Mouse (Mus musculus): ENCODE measurements around the gene Rbfox1. TPM values are rescaled to one million over a fixed set of nuclear protein-coding genes. Genes with fewer than 3 reads are reported as not detected.

Gene Rbfox1
- polyA plus RNA-seq, 1 experiment, result not detected

DNA sequence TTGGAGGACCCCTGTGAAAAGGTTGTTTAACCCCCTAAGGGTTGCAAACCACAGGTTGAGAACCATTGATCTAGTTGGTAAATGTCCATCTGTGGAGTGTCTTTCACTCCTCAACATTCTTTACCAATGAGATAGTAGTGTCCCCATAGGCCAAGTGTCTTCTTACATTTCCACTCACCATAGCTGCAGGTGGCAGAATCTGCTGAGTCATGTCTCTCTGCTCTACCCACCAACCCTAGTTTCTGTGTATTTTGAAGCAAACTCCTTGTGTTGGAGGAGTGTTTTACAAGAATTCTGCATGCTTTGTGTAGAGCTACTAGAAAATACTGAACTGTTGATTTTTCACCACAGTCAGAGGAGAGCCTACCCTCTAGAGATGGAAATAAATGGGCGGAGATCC lies 1191.2 kb downstream of the Rbfox1 start:
- TF ChIP-seq EP300 (IDR thresholded peaks at IDR 0.05; ENCODE audit: insufficient read depth, low read depth, low read length) (no peak), POLR2A (IDR thresholded peaks at IDR 0.05; ENCODE audit: insufficient read depth, low read length) (no peak), CTCF (IDR thresholded peaks at IDR 0.05; ENCODE audit: low read depth, low read length) (no peak)

GRCm38 (mm10) chr16:7076707-7077106 lies 1191.6 kb downstream of the Rbfox1 start:
- no peaks in the 10 kb centered on the region for H3K36me3 ChIP-seq (ENCODE audit: control insufficient read depth, insufficient read depth, low read length, poor library complexity, severe bottlenecking)
- H3K9ac ChIP-seq (ENCODE audit: low read depth, poor library complexity, severe bottlenecking), result no peak overlapping the region
- no peaks in the 10 kb centered on the region for H3K27me3 ChIP-seq (ENCODE audit: control insufficient read depth, insufficient read depth, low read length, poor library complexity, severe bottlenecking)
- peak overlapping the region; percentile 9; the same call in 1 of the 2 replicates for H3K27ac ChIP-seq (ENCODE audit: insufficient read depth, low read length)
- H3K4me1 ChIP-seq (ENCODE audit: control insufficient read depth, insufficient read depth, low read length), result peaks cover 7% of the 10 kb centered on the region
- no peaks in the 10 kb centered on the region for H3K9me3 ChIP-seq (replicated peaks; ENCODE audit: control insufficient read depth, insufficient read depth, low read length, poor library complexity, severe bottlenecking)
- TF ChIP-seq EP300 (IDR thresholded peaks at IDR 0.05; ENCODE audit: insufficient read depth, low read depth, low read length), result no peak
- TF ChIP-seq POLR2A (IDR thresholded peaks at IDR 0.05; ENCODE audit: insufficient read depth, low read length), result no peak
- no peak for TF ChIP-seq CTCF (IDR thresholded peaks at IDR 0.05; ENCODE audit: low read depth, low read length)
- H3K4me3 ChIP-seq (ENCODE audit: low read depth, low read length), result no peak overlapping the region

More for the DNA sequence above, 1191.2 kb downstream of the Rbfox1 start:
- Histone ChIP-seq H3K27ac (ENCODE audit: insufficient read depth, low read length) (peak overlapping the region; percentile 9), H3K4me3 (ENCODE audit: low read depth, low read length) (no peak overlapping the region), H3K36me3 (ENCODE audit: control insufficient read depth, insufficient read depth, low read length, poor library complexity, severe bottlenecking) (no peaks in the 10 kb centered on the region), H3K4me1 (ENCODE audit: control insufficient read depth, insufficient read depth, low read length) (peaks cover 7% of the 10 kb centered on the region), H3K9me3 (replicated peaks; ENCODE audit: control insufficient read depth, insufficient read depth, low read length, poor library complexity, severe bottlenecking) (no peaks in the 10 kb centered on the region), H3K9ac (ENCODE audit: low read depth, poor library complexity, severe bottlenecking) (no peak overlapping the region), H3K27me3 (ENCODE audit: control insufficient read depth, insufficient read depth, low read length, poor library complexity, severe bottlenecking) (no peaks in the 10 kb centered on the region)

DNA sequence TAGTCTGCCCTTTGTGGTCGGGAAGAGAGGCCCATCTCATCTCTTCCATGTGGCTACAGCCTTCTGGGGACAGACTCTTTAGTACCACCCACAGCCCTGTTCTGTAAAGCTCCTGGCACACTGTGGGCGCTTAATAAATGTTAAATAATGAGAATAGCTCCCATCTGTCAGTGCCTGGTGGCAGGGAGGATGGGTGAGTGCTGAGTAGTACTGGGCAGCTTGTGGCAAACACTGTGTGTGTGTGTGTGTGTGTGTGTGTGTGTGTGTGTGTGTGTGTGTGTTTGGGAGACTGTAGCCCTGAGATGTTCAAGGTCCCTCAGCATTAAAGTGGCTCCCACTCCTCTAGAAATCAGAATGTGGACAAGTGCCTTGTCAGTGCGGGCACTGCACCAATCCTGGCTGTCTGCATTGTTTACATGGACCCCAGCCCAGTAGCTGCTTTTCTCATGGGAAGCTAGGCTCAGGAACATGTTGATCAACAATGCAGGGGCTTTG lies 1196.0 kb downstream of the Rbfox1 start:
- Histone ChIP-seq H3K9me3 (replicated peaks; ENCODE audit: control insufficient read depth, insufficient read depth, low read length, poor library complexity, severe bottlenecking) (no peaks in the 10 kb centered on the region), H3K4me1 (ENCODE audit: control insufficient read depth, insufficient read depth, low read length) (no peaks in the 10 kb centered on the region), H3K27ac (ENCODE audit: insufficient read depth, low read length) (no peak overlapping the region), H3K4me3 (ENCODE audit: low read depth, low read length) (no peak overlapping the region), H3K27me3 (ENCODE audit: control insufficient read depth, insufficient read depth, low read length, poor library complexity, severe bottlenecking) (no peaks in the 10 kb centered on the region), H3K9ac (ENCODE audit: low read depth, poor library complexity, severe bottlenecking) (no peak overlapping the region), H3K36me3 (ENCODE audit: control insufficient read depth, insufficient read depth, low read length, poor library complexity, severe bottlenecking) (no peaks in the 10 kb centered on the region)
- TF ChIP-seq POLR2A (IDR thresholded peaks at IDR 0.05; ENCODE audit: insufficient read depth, low read length) (no peak), EP300 (IDR thresholded peaks at IDR 0.05; ENCODE audit: insufficient read depth, low read depth, low read length) (no peak), CTCF (IDR thresholded peaks at IDR 0.05; ENCODE audit: low read depth, low read length) (no peak)

- no peak overlapping the region for H3K27ac ChIP-seq (ENCODE audit: insufficient read depth, low read length)
- TF ChIP-seq POLR2A (IDR thresholded peaks at IDR 0.05; ENCODE audit: insufficient read depth, low read length), result no peak
- peak; percentile 80 for TF ChIP-seq EP300 (IDR thresholded peaks at IDR 0.05; ENCODE audit: insufficient read depth, low read depth, low read length)
- TF ChIP-seq CTCF (IDR thresholded peaks at IDR 0.05; ENCODE audit: low read depth, low read length), result no peak
Measured at GRCm38 (mm10) chr16:7081684-7082255, 1196.6 kb downstream of the Rbfox1 start.

DNA sequence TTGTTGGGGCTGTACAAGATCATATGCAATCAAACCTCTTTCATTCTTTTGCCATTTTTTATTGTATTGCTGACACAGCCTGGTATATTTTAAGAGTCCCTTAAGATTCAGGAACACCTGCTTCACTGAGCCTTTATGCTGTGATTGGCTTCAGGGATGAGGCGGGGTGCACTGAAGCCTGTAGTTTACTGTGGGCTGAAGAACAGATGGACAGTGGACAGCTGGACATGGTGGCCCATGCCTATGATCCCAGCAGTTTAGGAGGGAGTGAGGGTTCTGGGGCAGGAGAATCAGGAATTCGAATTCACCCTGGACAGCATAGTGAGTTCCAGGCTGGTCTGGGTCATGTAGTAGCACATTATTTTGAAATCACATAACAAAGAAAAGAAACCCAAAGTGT lies 1198.8 kb downstream of the Rbfox1 start:
- Histone ChIP-seq H3K27ac (ENCODE audit: insufficient read depth, low read length) (no peak overlapping the region), H3K27me3 (ENCODE audit: control insufficient read depth, insufficient read depth, low read length, poor library complexity, severe bottlenecking) (no peaks in the 10 kb centered on the region), H3K9ac (ENCODE audit: low read depth, poor library complexity, severe bottlenecking) (no peak overlapping the region), H3K9me3 (replicated peaks; ENCODE audit: control insufficient read depth, insufficient read depth, low read length, poor library complexity, severe bottlenecking) (no peaks in the 10 kb centered on the region), H3K36me3 (ENCODE audit: control insufficient read depth, insufficient read depth, low read length, poor library complexity, severe bottlenecking) (no peaks in the 10 kb centered on the region), H3K4me3 (ENCODE audit: low read depth, low read length) (no peak overlapping the region), H3K4me1 (ENCODE audit: control insufficient read depth, insufficient read depth, low read length) (no peaks in the 10 kb centered on the region)
- TF ChIP-seq CTCF (IDR thresholded peaks at IDR 0.05; ENCODE audit: low read depth, low read length) (no peak), POLR2A (IDR thresholded peaks at IDR 0.05; ENCODE audit: insufficient read depth, low read length) (no peak), EP300 (IDR thresholded peaks at IDR 0.05; ENCODE audit: insufficient read depth, low read depth, low read length) (no peak)

More at GRCm38 (mm10) chr16:7081684-7082255, 1196.6 kb downstream of the Rbfox1 start:
- H3K9ac ChIP-seq (ENCODE audit: low read depth, poor library complexity, severe bottlenecking), result no peak overlapping the region
- H3K9me3 ChIP-seq (replicated peaks; ENCODE audit: control insufficient read depth, insufficient read depth, low read length, poor library complexity, severe bottlenecking), result no peaks in the 10 kb centered on the region
- no peaks in the 10 kb centered on the region for H3K27me3 ChIP-seq (ENCODE audit: control insufficient read depth, insufficient read depth, low read length, poor library complexity, severe bottlenecking)
- H3K36me3 ChIP-seq (ENCODE audit: control insufficient read depth, insufficient read depth, low read length, poor library complexity, severe bottlenecking), result no peaks in the 10 kb centered on the region
- H3K4me1 ChIP-seq (ENCODE audit: control insufficient read depth, insufficient read depth, low read length), result no peaks in the 10 kb centered on the region
- H3K4me3 ChIP-seq (ENCODE audit: low read depth, low read length), result no peak overlapping the region

DNA sequence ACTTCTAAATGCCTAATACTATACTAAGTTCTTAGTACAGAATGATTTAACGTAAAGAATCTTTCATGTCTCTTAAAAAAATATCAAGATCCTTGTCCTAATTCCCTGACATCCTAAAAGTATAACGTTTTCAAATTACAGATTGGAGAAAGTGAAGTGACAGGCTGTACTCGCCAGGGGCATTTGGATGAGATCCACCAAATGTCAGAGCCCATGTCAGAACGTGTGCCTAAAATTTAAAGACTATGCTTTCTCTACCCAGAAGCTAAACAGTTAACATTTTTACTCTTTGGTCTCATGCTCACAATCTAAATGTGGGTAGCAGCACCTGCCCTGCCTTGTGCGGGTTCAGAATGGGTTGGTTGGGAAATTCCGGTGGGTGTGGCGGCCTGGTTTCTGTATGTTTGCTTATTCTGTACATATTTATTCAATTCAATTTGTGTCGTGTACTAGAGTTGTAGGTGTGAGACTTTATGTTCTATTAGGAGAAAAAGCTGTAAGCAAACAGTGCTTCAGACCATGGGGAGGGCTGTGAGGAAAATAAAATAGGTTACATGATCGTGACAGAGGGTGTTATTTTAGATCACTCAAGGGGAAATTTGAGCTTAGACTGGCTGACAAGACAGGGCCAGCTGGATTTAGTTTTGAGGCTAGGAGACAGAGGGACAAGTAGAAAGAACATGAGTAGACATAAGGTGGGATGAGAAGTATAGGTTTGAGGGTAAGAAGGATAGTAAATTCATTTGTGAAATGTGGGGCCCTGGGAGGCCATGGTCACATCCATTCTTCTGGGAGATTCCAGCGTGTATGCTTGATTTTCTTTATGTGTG lies 1203.7 kb downstream of the Rbfox1 start:
- Histone ChIP-seq H3K9ac (ENCODE audit: low read depth, poor library complexity, severe bottlenecking) (no peak overlapping the region), H3K4me3 (ENCODE audit: low read depth, low read length) (no peak overlapping the region), H3K27ac (ENCODE audit: insufficient read depth, low read length) (no peak overlapping the region), H3K36me3 (ENCODE audit: control insufficient read depth, insufficient read depth, low read length, poor library complexity, severe bottlenecking) (no peaks in the 10 kb centered on the region), H3K4me1 (ENCODE audit: control insufficient read depth, insufficient read depth, low read length) (no peaks in the 10 kb centered on the region), H3K9me3 (replicated peaks; ENCODE audit: control insufficient read depth, insufficient read depth, low read length, poor library complexity, severe bottlenecking) (no peaks in the 10 kb centered on the region), H3K27me3 (ENCODE audit: control insufficient read depth, insufficient read depth, low read length, poor library complexity, severe bottlenecking) (no peaks in the 10 kb centered on the region)
- no peak for TF ChIP-seq POLR2A (IDR thresholded peaks at IDR 0.05; ENCODE audit: insufficient read depth, low read length)
- no peak for TF ChIP-seq EP300 (IDR thresholded peaks at IDR 0.05; ENCODE audit: insufficient read depth, low read depth, low read length)
- TF ChIP-seq CTCF (IDR thresholded peaks at IDR 0.05; ENCODE audit: low read depth, low read length), result no peak
